Mouse (Mus musculus): ENCODE measurements around the gene Alk. TPM values are rescaled to one million over a fixed set of nuclear protein-coding genes. Genes with fewer than 3 reads are reported as not detected.
A peak's percentile ranks its signal among the peaks of the same experiment; 100 is the strongest.

The Alk gene
- total RNA-seq, 2 experiments from 2014 or later: 5.4 to 6.7 TPM

DNA sequence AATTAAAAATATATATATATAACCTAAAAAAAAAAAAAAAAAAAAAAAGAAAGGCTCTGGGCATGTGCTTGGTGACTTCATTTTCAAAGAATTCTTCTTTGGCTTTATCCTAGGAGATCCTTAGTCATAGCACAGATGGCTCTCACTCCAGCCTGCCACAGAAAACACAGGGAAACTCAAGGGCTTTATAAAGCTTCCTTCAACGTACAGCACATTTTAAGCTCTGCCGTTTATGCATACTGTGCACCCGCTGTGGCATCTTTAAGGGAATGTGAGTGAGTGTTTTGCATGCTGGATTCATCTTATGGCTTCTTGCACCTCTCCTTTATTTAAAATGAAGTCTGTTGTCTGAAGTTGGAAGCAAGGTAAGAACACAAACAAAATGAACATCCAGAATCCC is 606.7 kb downstream of the Alk start:
- peak in 1 of 2 experiments; percentile 28 for DNase-seq (ENCODE audit: low spot score in 2 of 2)
- TF ChIP-seq CTCF (conservative IDR thresholded peaks at IDR 0.05): no peak
- Histone ChIP-seq H3K27ac (no peak overlapping the region), H3K4me3 (no peak overlapping the region)

DNA sequence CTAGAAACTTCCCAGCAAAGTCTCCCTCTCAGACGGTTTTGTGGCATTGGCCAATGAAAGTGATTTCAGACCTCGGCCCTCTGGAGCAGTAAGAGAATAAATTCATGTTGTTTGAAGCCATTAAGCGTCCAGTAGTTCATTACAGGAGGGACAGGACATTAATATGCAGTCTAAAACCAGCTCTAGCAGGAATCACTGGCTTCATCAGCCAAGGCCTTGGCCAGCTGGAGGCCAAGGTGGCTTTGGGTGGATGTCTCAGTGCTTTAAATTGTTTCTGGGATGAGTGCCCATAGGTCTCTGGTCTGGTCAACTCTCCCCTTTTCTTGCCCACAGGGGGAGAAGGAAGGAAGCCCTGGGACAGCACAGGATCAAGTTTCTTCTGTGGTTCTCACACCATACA is 608.9 kb downstream of the Alk start:
- Histone ChIP-seq H3K4me3 (no peak overlapping the region), H3K27ac (no peak overlapping the region)
- TF ChIP-seq CTCF (conservative IDR thresholded peaks at IDR 0.05): no peak
- DNase-seq (ENCODE audit: low spot score in 2 of 2): no peak

DNA sequence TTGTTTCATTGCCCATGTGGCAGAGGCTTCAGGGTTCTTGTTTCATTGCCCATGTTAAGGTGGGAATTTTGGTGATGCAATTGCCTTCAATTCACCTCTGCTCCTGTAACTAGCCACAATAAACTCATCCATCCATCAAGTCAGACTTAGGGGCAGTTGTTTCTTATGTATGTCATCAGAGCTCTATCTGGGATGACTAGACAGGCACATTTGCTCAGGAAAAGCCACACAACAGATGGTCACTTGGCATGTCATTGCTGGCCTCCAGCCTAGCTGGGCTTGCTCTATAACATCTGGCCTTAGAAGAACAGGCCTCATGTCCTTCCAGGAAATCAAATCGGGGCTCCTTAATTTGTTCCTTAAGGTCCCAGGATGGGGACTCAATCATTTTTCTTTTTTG is 610.3 kb downstream of the Alk start:
- TF ChIP-seq CTCF (conservative IDR thresholded peaks at IDR 0.05): no peak
- Histone ChIP-seq H3K27ac (no peak overlapping the region), H3K4me3 (no peak overlapping the region)

DNA sequence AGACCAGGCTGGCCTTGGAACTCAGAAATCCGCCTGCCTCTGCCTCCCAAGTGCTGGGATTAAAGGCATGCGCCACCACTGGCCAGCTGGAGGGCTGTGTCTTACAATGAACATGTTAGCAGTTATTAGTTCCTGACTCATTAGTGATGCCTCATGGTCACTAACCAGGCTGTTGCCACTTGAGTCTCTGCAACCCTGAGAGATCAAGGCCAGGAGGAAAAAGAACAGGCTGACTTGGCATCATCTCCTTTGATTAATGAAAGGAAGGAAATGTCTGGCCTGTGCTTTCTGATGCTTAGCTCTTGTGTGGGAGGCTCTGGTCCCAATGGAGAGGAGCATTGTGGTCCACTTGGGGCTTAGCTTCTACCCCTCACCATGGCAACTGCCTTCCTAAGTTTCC is 611.4 kb downstream of the Alk start:
- Histone ChIP-seq H3K27ac (no peak overlapping the region), H3K4me3 (no peak overlapping the region)
- TF ChIP-seq CTCF (conservative IDR thresholded peaks at IDR 0.05): no peak
- DNase-seq (ENCODE audit: low spot score in 2 of 2): no peak

More for the DNA sequence above, 610.3 kb downstream of the Alk start:
- DNase-seq (ENCODE audit: low spot score in 2 of 2): no peak

DNA sequence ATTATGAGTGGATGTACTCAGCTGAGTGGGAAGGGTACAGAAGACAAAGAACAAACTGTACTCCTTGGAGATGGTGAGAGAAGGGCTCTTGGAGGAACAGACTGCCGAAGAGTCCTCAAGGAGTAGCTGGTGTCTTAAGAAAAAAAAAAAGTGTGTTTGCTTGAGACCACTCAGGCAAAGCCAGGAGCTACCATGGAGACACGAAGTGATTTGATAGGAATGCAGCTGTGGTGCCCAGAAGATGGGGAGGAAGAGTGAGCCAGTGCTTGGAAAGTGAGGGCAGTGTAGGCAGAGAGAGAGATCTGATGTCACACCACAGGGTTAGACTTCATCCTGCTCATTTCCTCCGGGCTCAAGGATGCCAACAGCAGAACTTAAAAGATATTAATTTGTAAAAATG is 613.2 kb downstream of the Alk start:
- Histone ChIP-seq H3K4me3 (no peak overlapping the region), H3K27ac (no peak overlapping the region)
- no peak for DNase-seq (ENCODE audit: low spot score in 2 of 2)
- no peak for TF ChIP-seq CTCF (conservative IDR thresholded peaks at IDR 0.05)

DNA sequence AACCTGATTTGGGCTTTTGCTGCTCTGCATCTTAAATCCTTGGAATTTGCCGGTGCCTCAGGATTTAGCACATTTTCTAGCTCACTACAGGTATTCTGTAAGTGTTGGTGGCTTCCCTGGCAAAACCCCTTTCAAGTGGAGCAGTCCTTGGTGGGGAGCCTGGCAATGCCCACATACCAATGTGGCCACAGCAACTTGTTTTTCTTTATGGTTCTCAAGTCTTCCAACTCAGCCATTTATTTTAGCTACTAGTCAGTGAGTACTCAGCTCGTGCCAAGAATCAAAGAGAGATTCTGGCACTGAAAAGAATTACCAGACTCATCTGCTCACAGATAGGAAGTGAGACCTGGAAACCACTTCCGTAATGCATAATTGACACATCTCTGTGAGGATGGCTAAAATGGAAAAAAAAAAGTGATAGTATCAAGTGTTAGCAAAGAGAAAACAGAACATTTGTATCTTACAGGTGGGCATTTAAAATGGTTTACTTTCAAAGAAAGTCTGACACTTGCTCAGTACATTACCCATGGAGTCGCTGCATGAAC is 614.2 kb downstream of the Alk start:
- DNase-seq (ENCODE audit: low spot score in 2 of 2): no peak
- no peak overlapping the region for H3K4me3 ChIP-seq
- TF ChIP-seq CTCF (conservative IDR thresholded peaks at IDR 0.05): no peak
- no peak overlapping the region for H3K27ac ChIP-seq

DNA sequence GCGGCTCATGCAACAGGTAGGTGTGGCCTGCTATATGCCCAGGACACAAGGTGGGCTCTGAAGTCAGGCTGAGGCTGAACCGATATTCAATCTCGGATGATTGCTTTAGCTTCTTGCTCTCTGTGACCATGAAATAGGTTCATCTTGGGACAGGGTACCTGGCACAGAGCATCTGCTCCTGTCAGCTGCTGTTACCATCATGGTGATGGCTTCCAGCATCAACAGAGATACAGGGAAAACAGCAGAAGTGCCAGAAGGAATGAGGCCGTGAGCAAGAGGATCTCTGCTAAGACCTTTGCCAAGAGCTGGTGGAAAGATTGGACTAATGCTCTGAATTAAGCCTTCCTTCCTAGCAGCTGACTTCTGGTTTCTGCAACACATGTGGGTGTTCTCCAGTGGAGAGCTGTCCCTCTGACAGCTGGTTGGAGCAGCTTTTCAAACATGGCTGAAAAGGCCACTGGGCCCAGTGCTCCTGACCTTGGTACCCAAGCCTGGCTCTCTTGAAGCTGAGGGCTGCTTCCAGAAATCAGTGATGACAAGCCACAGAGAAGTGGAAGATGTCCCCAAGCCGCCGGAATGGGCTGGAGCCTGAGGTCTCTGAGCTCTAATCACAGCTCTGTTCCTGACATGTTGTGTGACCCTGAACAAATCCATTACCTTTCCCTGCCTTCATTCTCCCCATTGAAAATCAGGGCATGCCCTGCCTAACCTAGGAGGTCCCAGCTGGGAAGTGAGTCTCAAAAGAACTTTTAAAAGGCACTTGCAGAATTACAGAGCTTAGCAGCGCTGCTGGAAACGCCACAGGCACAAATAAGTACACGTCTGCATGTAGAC is 615.5 kb downstream of the Alk start:
- Histone ChIP-seq H3K4me3 (no peak overlapping the region), H3K27ac (no peak overlapping the region)
- TF ChIP-seq CTCF (conservative IDR thresholded peaks at IDR 0.05): no peak
- DNase-seq (ENCODE audit: low spot score in 2 of 2): no peak

DNA sequence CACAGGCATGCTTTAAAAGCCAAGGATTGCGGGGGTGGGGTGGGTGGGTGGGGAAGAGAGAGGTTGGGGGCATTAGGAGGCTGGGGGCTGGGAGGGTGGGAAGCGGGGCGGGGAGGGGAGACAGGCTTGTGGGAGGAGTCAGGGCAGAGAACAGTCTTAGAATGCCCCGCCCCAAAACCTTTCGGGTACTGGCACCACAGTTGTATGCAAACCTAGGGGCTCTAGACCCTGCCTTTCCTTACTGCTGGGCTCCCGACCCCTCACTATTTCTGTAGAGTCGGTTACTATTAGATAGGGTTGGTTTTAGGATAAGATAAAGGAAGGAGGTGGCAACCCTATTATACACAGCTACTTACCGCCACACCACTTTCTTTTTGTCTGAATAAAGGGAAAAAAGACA is 617.4 kb downstream of the Alk start:
- TF ChIP-seq CTCF (conservative IDR thresholded peaks at IDR 0.05): no peak
- Histone ChIP-seq H3K4me3 (no peak overlapping the region), H3K27ac (no peak overlapping the region)
- no peak for DNase-seq (ENCODE audit: low spot score in 2 of 2)

DNA sequence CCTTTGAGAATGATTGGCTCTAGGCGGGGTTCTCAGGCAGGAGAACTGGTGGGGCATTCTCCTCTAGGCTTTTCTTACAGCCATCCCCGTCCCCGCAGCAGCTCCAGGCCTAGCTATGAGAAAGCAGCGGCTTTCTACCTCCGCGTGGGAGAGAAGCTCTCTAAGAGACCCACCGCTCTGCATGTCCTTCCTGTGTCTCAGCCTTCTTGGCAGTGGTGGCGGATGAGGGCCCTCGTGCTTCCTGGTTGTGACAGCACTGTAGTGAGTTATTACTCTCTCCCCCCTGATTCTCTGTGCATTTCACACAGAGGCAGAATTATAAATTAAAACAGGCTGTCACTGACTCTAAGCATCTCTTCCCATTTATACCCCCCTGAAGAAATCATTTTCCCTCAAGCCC is 618.0 kb downstream of the Alk start:
- no peak overlapping the region for H3K4me3 ChIP-seq
- DNase-seq (ENCODE audit: low spot score in 2 of 2): no peak
- TF ChIP-seq CTCF (conservative IDR thresholded peaks at IDR 0.05): no peak
- no peak overlapping the region for H3K27ac ChIP-seq

DNA sequence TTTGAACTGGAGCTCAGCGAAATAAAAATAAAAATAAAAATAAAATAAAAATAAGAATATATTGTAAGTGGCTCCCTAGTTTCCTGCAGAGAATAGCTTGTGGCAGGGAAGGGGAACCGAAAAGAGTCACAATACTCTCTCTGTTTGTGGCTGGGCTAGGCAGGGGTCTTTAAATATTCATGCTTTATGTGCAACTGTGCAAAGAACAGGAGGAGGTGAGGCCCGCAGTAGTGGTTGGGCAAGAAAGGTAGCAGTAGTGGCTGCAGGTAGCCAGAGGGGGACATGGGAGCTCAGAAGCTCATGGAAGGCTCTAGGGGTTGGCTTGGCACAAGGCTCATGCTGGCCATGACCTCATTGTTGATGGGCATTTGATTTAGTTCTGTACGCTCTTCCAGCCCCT is 623.2 kb downstream of the Alk start:
- DNase-seq (ENCODE audit: low spot score in 2 of 2): no peak
- no peak overlapping the region for H3K27ac ChIP-seq

DNA sequence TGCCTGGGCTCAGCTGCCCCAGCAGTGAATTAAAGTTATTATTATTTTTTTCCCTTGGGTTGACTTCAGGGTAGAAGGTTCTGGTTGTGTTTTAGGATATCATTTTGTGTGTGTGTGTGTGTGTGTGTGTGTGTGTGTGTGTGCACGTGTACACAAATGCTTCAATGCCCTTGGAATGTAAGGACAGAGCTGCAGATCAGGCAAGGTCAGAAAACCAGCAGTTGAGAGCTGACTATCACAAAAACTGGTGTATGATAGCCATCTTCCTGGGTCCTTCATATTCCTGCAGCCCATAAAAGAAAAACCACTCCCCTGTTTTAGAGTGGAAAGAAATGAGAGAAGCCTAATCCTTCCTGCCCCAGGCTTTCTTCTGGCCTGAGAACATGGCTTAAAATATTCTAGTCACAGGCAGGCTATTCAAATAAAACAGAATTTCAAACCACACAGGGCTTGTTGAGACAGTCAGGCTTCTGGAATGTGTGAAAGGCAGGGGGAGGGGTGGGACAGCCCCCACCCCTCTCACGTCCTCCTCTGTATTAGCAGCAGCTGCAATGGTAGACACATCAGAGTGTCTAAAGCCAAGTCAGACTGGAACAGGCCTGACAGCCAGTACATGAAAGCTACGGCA is 623.8 kb downstream of the Alk start:
- no peak overlapping the region for H3K4me3 ChIP-seq
- no peak overlapping the region for H3K27ac ChIP-seq
- TF ChIP-seq CTCF (conservative IDR thresholded peaks at IDR 0.05): no peak
- no peak for DNase-seq (ENCODE audit: low spot score in 2 of 2)

More for the DNA sequence above, 623.2 kb downstream of the Alk start:
- no peak overlapping the region for H3K4me3 ChIP-seq
- no peak for TF ChIP-seq CTCF (conservative IDR thresholded peaks at IDR 0.05)

DNA sequence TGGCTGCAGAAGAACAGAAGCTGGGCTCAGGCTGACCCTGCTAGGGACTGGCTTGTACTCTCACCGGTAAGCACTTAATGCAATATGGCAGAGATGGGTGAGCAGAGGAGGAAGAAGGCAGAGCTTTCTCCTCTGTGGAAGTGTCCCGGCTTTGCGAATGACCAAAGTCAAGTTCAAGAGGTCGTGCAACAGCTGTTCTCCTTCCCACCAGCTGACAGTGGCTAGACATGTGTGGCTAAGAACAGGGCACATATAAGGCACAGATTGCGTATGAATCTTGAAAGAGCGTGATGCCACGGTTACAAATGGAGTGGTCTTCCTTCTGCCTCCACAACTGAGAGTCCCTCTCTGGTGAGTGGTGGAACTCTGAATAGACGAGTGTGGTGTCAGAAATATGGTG is 625.3 kb downstream of the Alk start:
- no peak overlapping the region for H3K27ac ChIP-seq
- DNase-seq (ENCODE audit: low spot score in 2 of 2): no peak
- no peak overlapping the region for H3K4me3 ChIP-seq
- TF ChIP-seq CTCF (conservative IDR thresholded peaks at IDR 0.05): no peak

DNA sequence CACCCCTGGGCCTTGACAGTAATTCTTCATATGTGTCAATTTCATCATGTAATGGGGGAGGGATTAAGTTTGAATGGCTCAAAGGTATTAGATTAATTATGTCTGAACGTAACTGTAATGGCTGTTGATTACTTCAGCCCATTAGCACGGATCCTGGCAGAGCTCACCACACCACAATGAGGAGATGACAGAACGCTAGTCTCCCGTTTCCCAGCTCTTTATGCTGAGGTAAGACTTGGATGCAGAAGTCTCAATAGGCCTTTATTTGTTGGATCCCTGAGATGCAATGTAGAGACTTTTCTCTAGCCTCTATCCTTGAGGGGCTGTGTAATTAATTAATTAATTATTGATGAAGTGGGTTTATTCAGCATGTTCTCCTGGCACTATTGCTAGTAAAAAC is 627.8 kb downstream of the Alk start:
- no peak overlapping the region for H3K4me3 ChIP-seq
- H3K27ac ChIP-seq: no peak overlapping the region
- no peak for DNase-seq (ENCODE audit: low spot score in 2 of 2)
- no peak for TF ChIP-seq CTCF (conservative IDR thresholded peaks at IDR 0.05)

DNA sequence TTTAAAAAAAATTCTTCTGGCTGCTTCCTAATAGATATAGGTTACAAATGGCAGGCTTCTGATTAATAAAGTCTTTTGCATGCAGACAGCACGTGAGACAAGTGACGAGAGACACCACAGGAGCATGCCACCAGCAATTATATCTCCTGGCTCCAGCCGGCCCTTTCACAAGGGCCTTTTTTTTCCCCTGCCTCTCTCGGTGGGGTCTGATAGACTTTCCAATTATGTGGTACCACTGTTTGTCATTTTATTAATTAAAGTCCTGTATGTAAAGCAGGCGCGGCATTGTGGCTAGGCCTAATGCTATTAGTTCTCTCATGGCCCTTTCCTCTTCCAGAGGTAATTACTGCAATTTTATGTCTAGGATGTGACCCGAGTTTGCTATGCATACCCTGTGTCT is 630.7 kb downstream of the Alk start:
- no peak for TF ChIP-seq CTCF (conservative IDR thresholded peaks at IDR 0.05)
- H3K27ac ChIP-seq: no peak overlapping the region
- no peak for DNase-seq (ENCODE audit: low spot score in 2 of 2)
- H3K4me3 ChIP-seq: no peak overlapping the region
